Mouse (Mus musculus): ENCODE measurements around the gene Tmem151b.

Gene Tmem151b

GRCm38 (mm10) chr17:45510871-45511270, 38.6 kb downstream of the Tmem151b start:
- no peak for DNase-seq (ENCODE audit: low spot score)

GRCm38 (mm10) chr17:45506700-45507189, 42.7 kb downstream of the Tmem151b start, which contains the start of gene Aars2:
Aars2 (plus strand) TSS chr17:45506841.
- DNase-seq (ENCODE audit: low spot score): peak; percentile 97

GRCm38 (mm10) chr17:45505941-45506465, 43.5 kb downstream of the Tmem151b start:
- DNase-seq (ENCODE audit: low spot score): peak; percentile 92

GRCm38 (mm10) chr17:45503301-45503973, 46.0 kb downstream of the Tmem151b start:
- peak; percentile 93 for DNase-seq (ENCODE audit: low spot score)

- no peak for DNase-seq (ENCODE audit: low spot score)
Measured at GRCm38 (mm10) chr17:45502324-45502723, 47.2 kb downstream of the Tmem151b start.

GRCm38 (mm10) chr17:45500981-45501380, 48.5 kb downstream of the Tmem151b start:
- no peak for DNase-seq (ENCODE audit: low spot score)

- no peak for DNase-seq (ENCODE audit: low spot score)
Measured at GRCm38 (mm10) chr17:45499516-45499915, 50.0 kb downstream of the Tmem151b start.

- DNase-seq (ENCODE audit: low spot score): no peak
Measured at GRCm38 (mm10) chr17:45498397-45498796, 51.1 kb downstream of the Tmem151b start.

- no peak for DNase-seq (ENCODE audit: low spot score)
Measured at GRCm38 (mm10) chr17:45495398-45495797, 54.1 kb downstream of the Tmem151b start.
